Mouse (Mus musculus): ENCODE data around the gene Gnai2. TPM values are rescaled to one million over a fixed set of nuclear protein-coding genes. Genes with fewer than 3 reads are reported as not detected.

The Gnai2 gene
- polyA plus RNA-seq, 1 experiment: 752 TPM

DNA sequence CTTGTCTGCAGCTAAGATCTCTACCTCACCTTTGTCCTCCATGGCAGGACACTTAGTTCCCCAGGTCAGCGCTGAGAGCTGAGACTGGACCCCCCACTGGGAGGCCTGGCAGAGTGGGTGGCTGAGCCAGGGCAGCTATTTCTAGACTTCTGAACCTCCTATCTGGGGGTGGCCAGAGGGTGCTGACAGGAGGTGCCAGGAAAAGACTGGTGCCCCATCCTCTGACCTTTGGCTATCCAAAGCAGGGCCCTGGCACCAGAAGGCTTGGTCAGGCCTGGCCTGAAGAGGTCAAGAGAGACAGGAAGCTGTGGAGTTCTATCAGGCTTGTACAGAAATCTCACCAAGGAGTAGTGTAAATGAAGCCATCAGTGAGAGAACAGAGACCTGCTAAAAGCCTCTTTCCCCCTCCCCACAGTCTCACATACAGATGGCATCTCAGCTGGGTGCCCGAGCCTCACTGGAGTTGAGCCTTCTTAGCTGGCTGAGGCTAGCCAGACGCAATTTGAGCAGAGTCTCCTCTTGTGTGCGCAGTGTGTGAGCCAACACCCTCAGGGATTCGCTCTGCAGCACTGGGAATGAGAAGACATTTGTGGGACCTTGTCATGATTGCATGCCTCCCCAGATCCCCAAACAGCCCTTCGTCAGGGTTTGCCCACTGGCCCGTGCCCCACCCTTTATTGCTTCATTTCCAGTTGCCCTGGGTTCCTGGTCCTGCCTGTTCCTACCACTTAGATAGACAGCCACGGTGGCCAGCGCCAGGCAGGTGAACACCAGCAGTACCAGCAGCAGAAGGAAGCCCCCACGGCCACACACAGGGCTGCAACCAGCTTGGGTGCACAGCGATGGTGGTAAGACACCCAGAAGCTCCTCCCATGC lies 41.8 kb downstream of the Gnai2 start:
- Histone ChIP-seq H3K36me3 (ENCODE audit: control insufficient read depth, insufficient read depth, low read length) (peaks cover 27% of the 10 kb centered on the region), H3K4me1 (ENCODE audit: control insufficient read depth, insufficient read depth, insufficient read length) (no peaks in the 10 kb centered on the region; the same call in 1 of the 2 replicates), H3K4me3 (ENCODE audit: extremely low read depth, insufficient read depth, insufficient read length) (no peak overlapping the region), H3K27ac (ENCODE audit: insufficient read depth, low read length) (peak overlapping the region; percentile 9; the same call in 1 of the 2 replicates), H3K27me3 (ENCODE audit: control insufficient read depth, insufficient read depth, low read length) (no peaks in the 10 kb centered on the region)
- no peak for DNase-seq (ENCODE audit: low read depth in 1 of 2, low spot score in 2 of 2)
- WGBS: 88% methylated on average over 11 of the region's 11 CpGs
- TF ChIP-seq CTCF (IDR thresholded peaks at IDR 0.05; ENCODE audit: extremely low read depth, insufficient read depth, insufficient read length, insufficient replicate concordance) (no peak), POLR2A (IDR thresholded peaks at IDR 0.05; ENCODE audit: low read depth, low read length) (no peak)

DNA sequence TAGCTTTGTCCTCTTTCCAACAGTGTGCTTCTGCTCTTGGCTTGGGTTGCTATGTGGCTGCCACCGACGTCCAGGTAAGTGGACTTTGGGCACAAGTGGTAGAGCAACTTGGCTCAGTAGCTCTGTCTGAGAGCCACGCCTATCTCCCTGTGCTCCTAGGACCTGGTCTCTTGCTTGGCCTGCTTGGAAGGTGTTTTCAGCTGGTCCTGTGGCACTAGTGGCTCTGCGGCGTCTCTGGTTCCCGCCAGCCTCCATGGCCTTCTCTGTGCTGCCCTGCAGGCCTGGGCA lies 44.5 kb downstream of the Gnai2 start:
- Histone ChIP-seq H3K4me1 (ENCODE audit: control insufficient read depth, insufficient read depth, insufficient read length) (peaks cover 4% of the 10 kb centered on the region; the same call in 1 of the 2 replicates), H3K27ac (ENCODE audit: insufficient read depth, low read length) (no peak overlapping the region), H3K27me3 (ENCODE audit: control insufficient read depth, insufficient read depth, low read length) (no peaks in the 10 kb centered on the region), H3K36me3 (ENCODE audit: control insufficient read depth, insufficient read depth, low read length) (peaks cover 27% of the 10 kb centered on the region), H3K4me3 (ENCODE audit: extremely low read depth, insufficient read depth, insufficient read length) (no peak overlapping the region)
- no peak for DNase-seq (ENCODE audit: low read depth in 1 of 2, low spot score in 2 of 2)
- TF ChIP-seq CTCF (IDR thresholded peaks at IDR 0.05; ENCODE audit: extremely low read depth, insufficient read depth, insufficient read length, insufficient replicate concordance) (no peak), POLR2A (IDR thresholded peaks at IDR 0.05; ENCODE audit: low read depth, low read length) (no peak)
- WGBS: 93% methylated on average over 6 of the region's 6 CpGs

DNA sequence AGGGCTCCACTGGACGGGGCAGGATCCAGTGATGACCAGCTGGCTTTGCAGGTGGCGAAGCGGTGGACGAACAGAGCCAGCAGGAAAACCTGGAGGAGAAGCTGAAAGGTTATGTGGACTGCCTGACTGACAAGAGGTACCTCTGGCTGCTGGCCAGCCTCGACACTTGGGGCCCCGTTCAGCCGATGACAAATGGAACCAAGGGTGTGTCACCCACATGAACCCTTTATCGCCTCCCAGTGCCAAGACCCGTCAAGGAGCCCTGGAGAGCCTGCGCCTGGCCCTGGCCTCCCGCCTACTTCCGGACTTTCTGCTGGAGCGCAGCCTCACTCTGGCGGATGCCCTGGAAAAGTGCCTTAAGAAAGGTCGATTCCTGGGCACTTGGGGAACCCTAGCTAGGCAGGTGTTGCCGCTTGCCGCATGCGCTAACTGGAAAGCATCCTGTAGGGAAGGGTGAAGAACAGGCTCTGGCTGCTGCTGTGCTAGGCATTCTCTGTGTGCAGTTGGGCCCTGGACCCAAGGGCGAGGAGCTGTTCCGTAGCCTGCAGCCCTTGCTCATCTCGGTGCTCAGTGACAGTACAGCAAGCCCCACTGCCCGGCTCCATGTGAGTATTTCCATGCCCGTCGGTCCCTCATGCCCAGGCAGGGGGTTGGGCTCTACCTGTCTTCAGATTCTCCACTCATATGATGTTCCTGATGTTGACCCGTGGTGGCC lies 45.0 kb downstream of the Gnai2 start:
- 89% methylated on average over 25 of the region's 25 CpGs for WGBS
- Histone ChIP-seq H3K4me3 (ENCODE audit: extremely low read depth, insufficient read depth, insufficient read length) (no peak overlapping the region), H3K27ac (ENCODE audit: insufficient read depth, low read length) (peak overlapping the region; percentile 11; the same call in 1 of the 2 replicates), H3K4me1 (ENCODE audit: control insufficient read depth, insufficient read depth, insufficient read length) (peaks cover 4% of the 10 kb centered on the region; the same call in 1 of the 2 replicates), H3K27me3 (ENCODE audit: control insufficient read depth, insufficient read depth, low read length) (no peaks in the 10 kb centered on the region), H3K36me3 (ENCODE audit: control insufficient read depth, insufficient read depth, low read length) (peaks cover 27% of the 10 kb centered on the region)
- DNase-seq (ENCODE audit: low read depth in 1 of 2, low spot score in 2 of 2): no peak
- TF ChIP-seq POLR2A (IDR thresholded peaks at IDR 0.05; ENCODE audit: low read depth, low read length) (no peak), CTCF (IDR thresholded peaks at IDR 0.05; ENCODE audit: extremely low read depth, insufficient read depth, insufficient read length, insufficient replicate concordance) (no peak)

DNA sequence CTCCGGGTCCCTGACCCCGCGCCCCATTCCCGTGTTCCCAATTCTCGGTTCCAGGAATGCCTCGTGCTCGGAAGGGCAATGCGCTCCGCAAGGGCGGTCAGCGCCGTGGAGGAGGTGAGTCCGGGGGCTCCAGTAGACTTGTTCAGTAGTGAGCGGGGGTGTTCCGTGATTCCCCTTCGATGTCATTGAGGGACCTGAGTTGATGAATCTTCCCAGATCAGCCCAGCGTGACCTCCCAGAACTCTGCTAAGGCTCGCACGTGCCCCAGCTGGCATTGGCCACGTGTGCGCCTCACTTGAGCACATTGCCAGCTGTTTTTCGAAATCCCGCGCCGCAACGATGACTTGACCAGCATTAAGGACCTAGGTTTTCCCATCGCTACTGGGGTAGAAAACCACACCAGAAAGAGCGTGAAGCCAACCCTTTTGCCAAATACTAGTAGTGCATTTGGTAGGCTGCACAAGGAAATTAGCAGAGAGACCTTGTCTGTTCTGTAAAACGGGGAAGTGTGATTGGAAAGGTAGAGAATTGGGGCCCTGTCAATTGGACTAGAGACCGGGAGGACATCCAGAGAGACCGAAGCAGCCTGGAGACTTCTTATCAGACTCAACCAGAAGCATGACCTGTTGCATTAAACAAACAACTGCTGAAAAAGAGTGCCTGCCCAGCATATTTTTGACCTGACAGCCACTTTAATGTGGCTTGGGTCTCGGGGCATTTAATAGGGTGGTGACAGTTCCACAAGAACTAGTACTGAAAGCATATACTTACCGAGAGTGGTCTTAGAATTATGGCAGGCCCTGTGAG lies 47.1 kb downstream of the Gnai2 start:
- WGBS: 2% methylated on average over 33 of the region's 33 CpGs
- Histone ChIP-seq H3K4me1 (ENCODE audit: control insufficient read depth, insufficient read depth, insufficient read length) (peaks cover 4% of the 10 kb centered on the region; the same call in 1 of the 2 replicates), H3K27me3 (ENCODE audit: control insufficient read depth, insufficient read depth, low read length) (no peaks in the 10 kb centered on the region), H3K27ac (ENCODE audit: insufficient read depth, low read length) (peak overlapping the region; percentile 44; the same call in 1 of the 2 replicates), H3K36me3 (ENCODE audit: control insufficient read depth, insufficient read depth, low read length) (peaks cover 27% of the 10 kb centered on the region), H3K4me3 (ENCODE audit: extremely low read depth, insufficient read depth, insufficient read length) (peak overlapping the region; percentile 85)
- TF ChIP-seq POLR2A (IDR thresholded peaks at IDR 0.05; ENCODE audit: low read depth, low read length): no peak
- no peak for TF ChIP-seq CTCF (IDR thresholded peaks at IDR 0.05; ENCODE audit: extremely low read depth, insufficient read depth, insufficient read length, insufficient replicate concordance)
- DNase-seq (ENCODE audit: low read depth in 1 of 2, low spot score in 2 of 2): no peak

DNA sequence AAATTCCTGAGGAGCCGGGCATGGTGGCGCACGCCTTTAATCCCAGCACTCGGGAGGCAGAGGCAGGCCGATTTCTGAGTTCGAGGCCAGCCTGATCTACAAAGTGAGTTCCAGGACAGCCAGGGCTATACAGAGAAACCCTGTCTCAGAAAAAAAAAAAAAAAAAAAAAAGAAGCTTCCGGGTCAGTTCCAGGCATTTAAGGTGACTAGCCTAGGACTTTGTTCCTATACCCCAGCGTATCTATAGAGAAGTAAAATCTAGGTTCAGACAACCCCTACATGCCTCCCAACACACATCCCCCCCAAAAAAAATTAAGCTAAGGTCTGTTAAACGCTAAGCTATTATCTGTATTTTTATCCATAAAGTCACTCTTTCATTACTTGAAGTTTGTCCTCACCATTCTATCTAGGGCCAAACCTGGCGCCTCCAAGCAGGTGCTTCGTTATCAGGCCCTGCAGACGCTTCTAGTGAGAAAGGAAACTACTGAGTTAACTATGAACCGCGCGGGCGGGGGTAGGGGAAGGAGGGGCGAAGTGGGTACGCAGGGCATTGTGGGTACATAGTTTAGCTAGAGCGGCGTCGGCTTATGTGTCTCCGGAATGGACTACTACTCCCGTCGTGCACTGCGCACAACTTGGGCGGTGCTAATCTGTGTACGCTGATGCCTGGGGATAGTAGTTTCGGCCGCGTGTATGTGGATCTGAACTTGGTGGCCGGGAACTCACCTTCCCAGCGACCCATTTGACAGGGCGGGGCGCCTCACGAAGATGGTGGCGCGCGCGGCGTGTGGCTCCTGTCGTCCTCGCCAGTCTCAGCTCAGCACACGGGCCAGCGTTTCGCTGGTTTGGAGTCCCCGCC lies 48.0 kb downstream of the Gnai2 start, which contains the start of gene Ifrd2:
TSS of gene Ifrd2 (plus strand) at position 669 of the 859 bp plus-strand sequence.
- peaks cover 4% of the 10 kb centered on the region; the same call in 1 of the 2 replicates for H3K4me1 ChIP-seq (ENCODE audit: control insufficient read depth, insufficient read depth, insufficient read length)
- DNase-seq (ENCODE audit: low read depth in 1 of 2, low spot score in 2 of 2): peak; percentile 99
- H3K27me3 ChIP-seq (ENCODE audit: control insufficient read depth, insufficient read depth, low read length): no peaks in the 10 kb centered on the region
- H3K4me3 ChIP-seq (ENCODE audit: extremely low read depth, insufficient read depth, insufficient read length): peak within 1 kb of the TSS; percentile 85
- no peak for TF ChIP-seq CTCF (IDR thresholded peaks at IDR 0.05; ENCODE audit: extremely low read depth, insufficient read depth, insufficient read length, insufficient replicate concordance)
- TF ChIP-seq POLR2A (IDR thresholded peaks at IDR 0.05; ENCODE audit: low read depth, low read length): peak; percentile 70
- peak within 1 kb of the TSS; percentile 44; the same call in 1 of the 2 replicates for H3K27ac ChIP-seq (ENCODE audit: insufficient read depth, low read length)
- WGBS: 11% methylated on average over 46 of the region's 46 CpGs
- peaks cover 22% of the 10 kb centered on the region for H3K36me3 ChIP-seq (ENCODE audit: control insufficient read depth, insufficient read depth, low read length)
